Mouse (Mus musculus) lung, postnatal 10 days (tissue): ENCODE results near the gene Olfr1202.

ENCODE experiments used
- DNase-seq: peaks from one replicate; pipeline ENCODE4 v3.0.0; 2021

Olfr1202 gene

GRCm38 (mm10) chr2:88814196-88814595 lies at the start of gene Olfr1202:
Gene Olfr1202, plus strand, starts transcription at chr2:88814496.
- no peak for DNase-seq

GRCm38 (mm10) chr2:88770388-88770787 lies 43.9 kb upstream of the Olfr1202 start, which contains the start of gene Olfr1200:
Gene Olfr1200, minus strand, starts transcription at chr2:88770488.
- no peak for DNase-seq

GRCm38 (mm10) chr2:88792736-88793135 lies 21.6 kb upstream of the Olfr1202 start, which contains the start of gene Olfr1201:
Gene Olfr1201, plus strand, starts transcription at chr2:88793036.
- no peak for DNase-seq

GRCm38 (mm10) chr2:88829437-88829836 lies 15.1 kb downstream of the Olfr1202 start, which contains the start of gene Olfr1205:
Gene Olfr1205, plus strand, starts transcription at chr2:88829737.
- no peak for DNase-seq

- DNase-seq: no peak
Measured at GRCm38 (mm10) chr2:88838477-88838876, 24.2 kb downstream of the Olfr1202 start.

- no peak for DNase-seq
Measured at GRCm38 (mm10) chr2:88848992-88849391, 34.7 kb downstream of the Olfr1202 start, which contains the start of gene Olfr1204. Gene Olfr1204, plus strand, starts transcription at chr2:88849292.

DNA sequence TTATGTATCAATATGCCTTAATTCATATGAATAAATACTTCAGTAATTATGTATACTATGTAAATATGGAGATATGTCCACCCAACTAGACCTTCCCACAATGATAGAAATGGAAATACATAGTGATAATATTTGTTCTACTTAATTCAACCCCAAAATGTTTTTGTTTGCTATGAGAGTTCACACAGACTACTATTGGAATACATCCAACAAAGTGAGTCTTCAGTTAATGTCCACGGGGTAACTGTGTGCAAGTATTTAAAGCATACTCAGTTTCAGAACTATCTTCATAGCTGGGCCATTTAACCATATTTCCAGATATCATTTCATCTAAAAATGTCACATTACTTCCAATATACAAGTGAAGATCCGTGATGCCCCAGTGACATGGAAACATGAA lies 48.6 kb downstream of the Olfr1202 start, which contains the start of gene Olfr1206:
Olfr1206 (plus strand) TSS at position 301 of the 400 bp plus-strand sequence.
- no peak for DNase-seq
